Mouse (Mus musculus): ENCODE measurements around the gene Plxdc1. TPM values are rescaled to one million over a fixed set of nuclear protein-coding genes. Genes with fewer than 3 reads are reported as not detected.
"Not testable (repeated sequence)": the region's sequence is repeated elsewhere in the genome, so short reads cannot be mapped to it uniquely, and the experiment has no call there.

The Plxdc1 gene
- polyA plus RNA-seq, 1 experiment: 11.1 TPM

GRCm38 (mm10) chr11:97958641-97959299, 27.5 kb downstream of the Plxdc1 start:
- DNase-seq (ENCODE audit: extremely low spot score in 1 of 2, low spot score in 1 of 2): no peak

- DNase-seq (ENCODE audit: extremely low spot score in 1 of 2, low spot score in 1 of 2): no peak
These were observed 29.2 kb downstream of the Plxdc1 start for GRCm38 (mm10) chr11:97956905-97957560.

GRCm38 (mm10) chr11:97955915-97956314, 30.3 kb downstream of the Plxdc1 start:
- no peak for DNase-seq (ENCODE audit: extremely low spot score in 1 of 2, low spot score in 1 of 2)

GRCm38 (mm10) chr11:97955146-97955902, 30.9 kb downstream of the Plxdc1 start:
- DNase-seq (ENCODE audit: extremely low spot score in 1 of 2, low spot score in 1 of 2): no peak

GRCm38 (mm10) chr11:97954469-97955141, 31.6 kb downstream of the Plxdc1 start:
- no peak for DNase-seq (ENCODE audit: extremely low spot score in 1 of 2, low spot score in 1 of 2)

- DNase-seq (ENCODE audit: extremely low spot score in 1 of 2, low spot score in 1 of 2): no peak
These were observed 32.3 kb downstream of the Plxdc1 start for GRCm38 (mm10) chr11:97953939-97954275.

- DNase-seq (ENCODE audit: extremely low spot score in 1 of 2, low spot score in 1 of 2): no peak
These were observed 32.9 kb downstream of the Plxdc1 start for GRCm38 (mm10) chr11:97953179-97953938.

GRCm38 (mm10) chr11:97952367-97953006, 33.8 kb downstream of the Plxdc1 start:
- DNase-seq (ENCODE audit: extremely low spot score in 1 of 2, low spot score in 1 of 2): no peak

GRCm38 (mm10) chr11:97949703-97950475, 36.4 kb downstream of the Plxdc1 start:
- DNase-seq (ENCODE audit: extremely low spot score in 1 of 2, low spot score in 1 of 2): no peak

- DNase-seq (ENCODE audit: extremely low spot score in 1 of 2, low spot score in 1 of 2): peak in 1 of 2 experiments; percentile 22
These were observed 38.8 kb downstream of the Plxdc1 start for GRCm38 (mm10) chr11:97947426-97947825.

GRCm38 (mm10) chr11:97945738-97946289, 40.4 kb downstream of the Plxdc1 start:
- DNase-seq (ENCODE audit: extremely low spot score in 1 of 2, low spot score in 1 of 2): not testable (repeated sequence)

GRCm38 (mm10) chr11:97945031-97945430, 41.2 kb downstream of the Plxdc1 start:
- DNase-seq (ENCODE audit: extremely low spot score in 1 of 2, low spot score in 1 of 2): peak in 1 of 2 experiments; percentile 40

GRCm38 (mm10) chr11:97943256-97943655, 43.0 kb downstream of the Plxdc1 start:
- DNase-seq (ENCODE audit: extremely low spot score in 1 of 2, low spot score in 1 of 2): no peak

GRCm38 (mm10) chr11:97942420-97943111, 43.7 kb downstream of the Plxdc1 start:
- DNase-seq (ENCODE audit: extremely low spot score in 1 of 2, low spot score in 1 of 2): no peak

- no peak for DNase-seq (ENCODE audit: extremely low spot score in 1 of 2, low spot score in 1 of 2)
These were observed 48.7 kb downstream of the Plxdc1 start for GRCm38 (mm10) chr11:97937469-97938105.

- peak in 1 of 2 experiments; percentile 61 for DNase-seq (ENCODE audit: extremely low spot score in 1 of 2, low spot score in 1 of 2)
These were observed 49.5 kb downstream of the Plxdc1 start for GRCm38 (mm10) chr11:97936758-97937157.

- peak in 1 of 2 experiments; percentile 41 for DNase-seq (ENCODE audit: extremely low spot score in 1 of 2, low spot score in 1 of 2)
These were observed 50.2 kb downstream of the Plxdc1 start for GRCm38 (mm10) chr11:97935913-97936575.
